Mouse (Mus musculus) lung, adult 2 months (tissue): Measurements from ENCODE around the gene Vps16. TPM values are rescaled to one million over a fixed set of nuclear protein-coding genes. Genes with fewer than 3 reads are reported as not detected.

Source experiments
- DNase-seq: peaks from one replicate; pipeline ENCODE4 v3.0.0; 2022
- H3K4me1 ChIP-seq: fragments of 200-500 bp; 2 replicates; pipeline ENCODE4 v1.6.1; 2011; ENCODE audit warnings: low read length; ENCODE audit not compliant: control insufficient read depth, insufficient read depth
- H3K4me3 ChIP-seq: fragments of 200-500 bp; replicated peaks from 2 replicates; pipeline ENCODE3; 2011; ENCODE audit warnings: low read depth, mild to moderate bottlenecking, control low read depth, low read length; ENCODE audit errors: extremely low read depth
- CTCF ChIP-seq: fragments of 200-500 bp; IDR thresholded peaks from 2 replicates; pipeline ENCODE4 v1.5.1; 2011; ENCODE audit warnings: mild to moderate bottlenecking, low read length, control low read depth; ENCODE audit not compliant: insufficient read depth
- POLR2A ChIP-seq: fragments of 200-500 bp; IDR thresholded peaks from 2 replicates; pipeline ENCODE4 v1.6.1; 2011; ENCODE audit warnings: low read depth, mild to moderate bottlenecking, control low read depth, low read length, borderline replicate concordance; ENCODE audit errors: extremely low read depth
- WGBS: fragments of 180-500 bp; shearing (Covaris S2); methylation state at CpG from one replicate; pipeline ENCODE4 v1.1.7; 2018; 5-methylcytosine and 5-hydroxymethylcytosine counted together
- polyA plus RNA-seq: library from polyadenylated mRNA; depleted of rRNA; stranded (reverse); fragments of >200 nt; gene quantifications from 2 replicates; pipeline ENCODE4 v1.2.3, GENCODE M21; 2012; rRNA removed

Vps16 gene
- polyA plus RNA-seq, 1 experiment: 67.2 TPM

DNA sequence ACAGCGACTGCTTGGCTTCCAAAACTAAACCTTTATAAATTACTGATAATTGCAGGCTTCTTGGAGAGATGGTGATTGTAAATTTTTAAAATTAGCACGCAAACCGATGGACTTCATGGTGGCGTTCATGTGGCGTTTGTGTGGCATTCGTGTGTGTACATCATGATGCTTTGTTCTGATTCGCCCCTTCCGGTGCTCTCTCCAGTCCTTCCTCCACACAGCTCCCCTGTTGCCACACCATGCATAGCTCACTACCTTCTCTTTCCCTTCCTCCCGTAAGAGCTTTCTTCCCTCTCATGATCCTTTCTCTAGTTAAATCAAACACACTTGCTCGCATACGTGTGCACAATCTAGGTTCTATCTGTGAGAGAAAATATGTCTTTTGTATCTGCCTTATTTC is 51.6 kb downstream of the Vps16 start:
- Histone ChIP-seq H3K4me3 (no peak overlapping the region), H3K4me1 (no peaks in the 10 kb centered on the region; the same call in none of the 2 replicates)
- DNase-seq: no peak
- WGBS: 86% methylated on average over 11 of the region's 11 CpGs
- TF ChIP-seq POLR2A (no peak), CTCF (no peak)

DNA sequence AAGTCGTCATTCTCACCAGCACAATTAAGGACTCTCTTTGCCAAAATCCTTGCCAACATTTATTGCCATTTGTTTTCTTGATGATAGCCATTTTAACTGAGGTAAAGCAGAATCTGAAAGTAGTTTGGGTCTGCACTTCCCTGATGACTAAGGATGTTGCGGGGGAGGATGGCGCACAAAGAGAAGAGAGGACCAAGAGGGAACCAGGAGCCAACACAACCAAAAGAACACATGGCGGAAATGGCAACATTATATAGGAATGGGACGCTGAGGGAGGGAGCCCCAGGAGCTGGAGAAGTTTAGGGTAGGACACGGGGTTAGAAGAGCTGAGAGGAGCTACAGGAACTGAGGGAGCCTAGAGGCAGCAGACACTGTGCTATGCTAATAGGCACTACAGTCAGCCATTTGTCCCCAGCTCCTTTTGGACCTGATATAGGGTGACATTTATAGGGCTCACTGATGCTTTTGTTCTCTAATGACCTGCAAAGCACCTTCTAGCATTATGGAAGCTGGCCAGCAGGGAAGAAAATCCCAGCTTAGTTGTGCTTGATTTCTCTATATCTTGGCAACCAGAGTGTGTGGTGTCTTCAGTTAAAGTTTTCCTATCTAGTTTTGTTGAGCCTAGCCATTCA is 52.6 kb downstream of the Vps16 start:
- TF ChIP-seq CTCF (no peak), POLR2A (no peak)
- WGBS: 68% methylated on average over 6 of the region's 6 CpGs
- no peaks in the 10 kb centered on the region; the same call in none of the 2 replicates for H3K4me1 ChIP-seq
- H3K4me3 ChIP-seq: no peak overlapping the region
- DNase-seq: no peak

DNA sequence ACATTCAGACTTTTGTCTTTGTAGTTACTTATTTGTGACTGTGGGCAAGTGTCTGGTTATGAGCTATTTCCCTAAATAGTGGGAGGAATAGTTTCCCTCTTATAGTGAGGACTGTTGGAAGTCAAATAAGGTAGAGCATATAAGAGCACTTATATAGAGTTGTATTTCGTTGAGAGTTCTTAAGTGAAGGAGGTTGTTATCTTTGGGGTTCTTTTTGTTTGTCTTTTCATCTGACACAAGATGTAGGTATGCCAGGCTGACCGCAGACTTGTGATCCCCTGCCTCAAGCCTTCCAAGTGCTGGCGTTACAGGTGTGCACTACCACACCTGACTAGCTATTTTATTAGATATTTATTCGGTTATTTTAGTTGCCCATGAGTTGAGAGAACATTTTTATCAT is 58.0 kb downstream of the Vps16 start:
- WGBS: 74% methylated on average over 4 of the region's 4 CpGs
- Histone ChIP-seq H3K4me1 (no peaks in the 10 kb centered on the region; the same call in 1 of the 2 replicates), H3K4me3 (no peak overlapping the region)
- TF ChIP-seq POLR2A: no peak
- TF ChIP-seq CTCF: no peak
- DNase-seq: no peak

DNA sequence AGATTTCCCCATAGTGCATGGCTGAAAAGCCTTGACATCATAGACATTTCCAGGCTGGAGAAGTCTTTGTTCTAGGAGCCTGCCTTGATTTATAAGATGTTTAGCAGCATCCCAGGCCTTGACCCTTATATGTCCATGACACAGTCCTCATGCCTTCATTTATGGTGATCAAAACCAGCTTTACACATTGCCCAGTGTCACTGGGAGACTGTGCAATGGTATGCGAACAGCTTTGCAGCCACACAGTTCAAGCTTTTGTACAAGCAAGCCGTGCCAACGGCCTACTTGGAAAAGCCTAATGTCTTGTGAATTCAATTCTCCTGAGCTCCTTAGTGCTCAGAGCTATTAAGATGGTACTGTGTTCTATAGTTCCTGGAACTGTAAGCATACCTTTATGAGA is 58.6 kb downstream of the Vps16 start:
- DNase-seq: no peak
- WGBS: 59% methylated on average over 3 of the region's 3 CpGs
- no peak overlapping the region for H3K4me3 ChIP-seq
- no peaks in the 10 kb centered on the region; the same call in 1 of the 2 replicates for H3K4me1 ChIP-seq
- TF ChIP-seq POLR2A (no peak), CTCF (no peak)

DNA sequence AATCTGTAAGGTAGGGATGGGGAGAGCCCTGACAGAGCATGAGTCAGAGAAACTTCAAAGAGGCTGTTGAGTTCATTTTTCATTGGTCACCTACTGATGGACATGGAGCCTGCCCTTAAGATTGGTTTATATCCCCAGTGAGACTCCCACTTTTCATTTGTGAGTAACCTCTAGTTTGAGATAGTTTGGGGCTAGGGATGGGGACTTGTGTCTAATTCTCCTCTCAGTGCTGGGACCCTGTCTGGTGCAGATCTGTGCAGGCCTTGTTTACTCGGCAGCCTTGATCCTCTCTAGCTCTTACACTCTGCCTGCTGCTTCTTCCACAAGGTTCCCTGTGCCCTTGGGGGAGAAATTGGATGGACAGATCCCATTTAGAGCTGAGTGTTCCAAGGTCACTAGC is 60.1 kb downstream of the Vps16 start:
- H3K4me1 ChIP-seq: peaks cover 2% of the 10 kb centered on the region; the same call in 1 of the 2 replicates
- WGBS: 91% methylated on average over 1 of the region's 1 CpGs
- TF ChIP-seq POLR2A (no peak), CTCF (no peak)
- no peak overlapping the region for H3K4me3 ChIP-seq
- no peak for DNase-seq

DNA sequence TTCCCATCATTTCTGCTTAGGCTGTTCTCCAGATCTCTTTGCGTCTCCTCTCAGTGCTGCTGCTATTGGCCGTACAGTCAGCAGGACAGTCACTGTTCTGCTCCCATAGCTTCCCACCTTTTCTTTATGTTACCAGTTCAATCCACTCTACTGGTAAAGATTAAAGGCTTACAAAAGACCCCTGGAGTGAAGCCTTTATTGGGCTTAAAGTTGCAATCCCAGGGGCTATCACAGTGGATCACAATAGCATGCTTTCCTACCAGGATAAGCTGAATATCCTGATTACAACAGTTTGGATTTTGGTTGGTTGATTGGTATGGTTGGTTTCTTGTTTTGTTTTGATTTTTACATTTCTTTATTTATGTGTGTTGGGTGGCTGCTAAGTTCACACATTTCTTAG is 63.9 kb downstream of the Vps16 start:
- WGBS: 93% methylated on average over 2 of the region's 2 CpGs
- H3K4me1 ChIP-seq: peaks cover 2% of the 10 kb centered on the region; the same call in 1 of the 2 replicates
- TF ChIP-seq POLR2A (no peak), CTCF (no peak)
- no peak for DNase-seq
- no peak overlapping the region for H3K4me3 ChIP-seq

DNA sequence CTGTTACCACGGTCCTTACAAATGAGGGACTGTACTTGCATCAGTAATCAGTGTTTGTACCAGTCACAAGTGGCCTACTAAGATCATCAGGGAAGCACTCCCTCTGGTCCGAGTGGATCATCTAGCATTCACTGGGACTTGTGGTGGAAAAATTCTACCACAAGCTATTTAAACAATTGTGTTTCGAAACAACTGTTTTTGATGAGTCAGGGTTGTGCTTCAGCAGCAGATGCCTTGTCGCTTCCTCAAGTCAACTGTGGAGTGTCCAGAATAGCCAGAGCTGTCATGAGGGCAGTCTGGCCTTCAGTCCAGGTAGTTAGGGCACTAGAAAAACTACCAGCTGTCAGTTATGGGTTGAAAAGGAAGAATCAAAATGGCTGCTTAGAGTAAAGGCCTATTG is 64.5 kb downstream of the Vps16 start:
- no peak overlapping the region for H3K4me3 ChIP-seq
- TF ChIP-seq CTCF (no peak), POLR2A (no peak)
- no peak for DNase-seq
- peaks cover 2% of the 10 kb centered on the region; the same call in 1 of the 2 replicates for H3K4me1 ChIP-seq
- WGBS: 78% methylated on average over 4 of the region's 4 CpGs

DNA sequence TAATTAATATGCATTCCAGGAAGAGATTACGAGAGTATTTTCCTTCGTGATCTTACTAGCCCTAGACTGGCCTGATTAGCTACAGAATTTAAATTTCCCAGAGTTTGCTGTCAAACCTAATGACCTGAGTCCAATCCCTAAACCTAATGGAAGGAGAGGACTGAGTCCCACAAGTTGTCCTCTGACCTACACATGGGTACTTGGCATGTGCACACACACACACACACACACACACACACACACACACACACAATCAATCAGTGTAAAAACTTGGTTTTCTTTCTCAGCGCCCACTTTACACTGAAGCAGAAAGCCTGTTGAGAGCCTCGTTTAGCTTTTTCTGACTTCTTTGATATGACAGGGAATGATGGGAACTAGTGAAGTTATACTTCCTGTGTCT is 67.0 kb downstream of the Vps16 start:
- WGBS: 69% methylated on average over 4 of the region's 4 CpGs
- DNase-seq: no peak
- TF ChIP-seq CTCF: no peak
- no peak for TF ChIP-seq POLR2A
- H3K4me1 ChIP-seq: peaks cover 7% of the 10 kb centered on the region; the same call in 1 of the 2 replicates
- no peak overlapping the region for H3K4me3 ChIP-seq

DNA sequence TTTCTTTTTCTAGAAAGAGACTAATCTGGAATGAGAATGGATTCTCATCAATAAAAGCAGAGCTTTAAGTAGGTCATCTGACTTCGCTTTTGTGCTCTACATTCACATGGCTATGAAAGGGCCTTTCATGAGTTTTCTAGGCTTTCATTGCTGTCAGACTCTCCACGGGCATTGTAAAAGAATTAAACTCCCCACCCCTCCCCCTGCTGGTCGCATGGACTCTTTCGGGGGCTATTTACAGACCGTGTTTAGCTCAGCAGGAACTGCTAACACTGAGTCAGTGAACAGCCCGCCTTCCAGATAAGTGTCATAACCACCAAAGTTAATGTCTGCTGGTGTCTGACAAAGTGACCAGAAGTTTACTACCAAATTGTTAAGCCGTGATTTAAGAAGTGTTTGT is 67.4 kb downstream of the Vps16 start:
- no peak for DNase-seq
- 43% methylated on average over 7 of the region's 7 CpGs for whole genome bisulfite sequencing
- no peak overlapping the region for H3K4me3 ChIP-seq
- peaks cover 7% of the 10 kb centered on the region; the same call in 1 of the 2 replicates for H3K4me1 ChIP-seq
- no peak for TF ChIP-seq CTCF
- TF ChIP-seq POLR2A: no peak

Other genes with a start within 250 kb of the Vps16 start
- gene Snrpb, start 244.9 kb upstream of the Vps16 start, polyA plus RNA-seq: 245 and 297 TPM in 2 replicates
- not detected in 2 replicates for gene Tmc2, start 229.1 kb upstream of the Vps16 start, polyA plus RNA-seq
- 30.6 and 46.7 TPM in 2 replicates for gene Nop56, start 149.9 kb upstream of the Vps16 start, polyA plus RNA-seq
- gene Idh3b, start 139.8 kb upstream of the Vps16 start, polyA plus RNA-seq: 96.6 and 133 TPM in 2 replicates
- 3.6 and 3.8 TPM in 2 replicates for gene Ebf4, start 129.2 kb upstream of the Vps16 start, polyA plus RNA-seq
- gene Cpxm1, start 26.8 kb upstream of the Vps16 start, polyA plus RNA-seq: 17.6 and 20.5 TPM in 2 replicates
- not detected in 2 replicates for gene Gm28372, start 19.1 kb upstream of the Vps16 start, polyA plus RNA-seq
- gene 1700020A23Rik, start 19.1 kb upstream of the Vps16 start, polyA plus RNA-seq: not detected in 2 replicates
- not detected in 2 replicates for gene Tmem239, start 17.9 kb upstream of the Vps16 start, polyA plus RNA-seq
- gene Pced1a, start 362 bp downstream of the Vps16 start, polyA plus RNA-seq: 31.7 and 33.2 TPM in 2 replicates
- 56.5 and 64.3 TPM in 2 replicates for gene Ptpra, start 25.9 kb downstream of the Vps16 start, polyA plus RNA-seq
- 46.3 and 66.6 TPM in 2 replicates for gene Mrps26, start 139.4 kb downstream of the Vps16 start, polyA plus RNA-seq
- 0.28 TPM in 1 of 2 replicates, not detected in the other for gene Oxt, start 151.8 kb downstream of the Vps16 start, polyA plus RNA-seq
- 0.26 TPM in 1 of 2 replicates, not detected in the other for gene Avp, start 158.2 kb downstream of the Vps16 start, polyA plus RNA-seq
- 1.1 and 2.1 TPM in 2 replicates for gene Fastkd5, start 205.7 kb downstream of the Vps16 start, polyA plus RNA-seq
- 4.7 and 6.0 TPM in 2 replicates for gene Ubox5, start 205.7 kb downstream of the Vps16 start, polyA plus RNA-seq
- 9.7 and 11.1 TPM in 2 replicates for gene Lzts3, start 218.5 kb downstream of the Vps16 start, polyA plus RNA-seq
- gene Ddrgk1, start 240.3 kb downstream of the Vps16 start, polyA plus RNA-seq: 61.0 and 70.3 TPM in 2 replicates
- 16.5 and 17.1 TPM in 2 replicates for gene Itpa, start 243.3 kb downstream of the Vps16 start, polyA plus RNA-seq